Mouse (Mus musculus): ENCODE measurements around the gene Tyw3.
A peak's percentile ranks its signal among the peaks of the same experiment; 100 is the strongest.
"Not testable (repeated sequence)": the region's sequence is repeated elsewhere in the genome, so short reads cannot be mapped to it uniquely, and the experiment has no call there.

Gene Tyw3

DNA sequence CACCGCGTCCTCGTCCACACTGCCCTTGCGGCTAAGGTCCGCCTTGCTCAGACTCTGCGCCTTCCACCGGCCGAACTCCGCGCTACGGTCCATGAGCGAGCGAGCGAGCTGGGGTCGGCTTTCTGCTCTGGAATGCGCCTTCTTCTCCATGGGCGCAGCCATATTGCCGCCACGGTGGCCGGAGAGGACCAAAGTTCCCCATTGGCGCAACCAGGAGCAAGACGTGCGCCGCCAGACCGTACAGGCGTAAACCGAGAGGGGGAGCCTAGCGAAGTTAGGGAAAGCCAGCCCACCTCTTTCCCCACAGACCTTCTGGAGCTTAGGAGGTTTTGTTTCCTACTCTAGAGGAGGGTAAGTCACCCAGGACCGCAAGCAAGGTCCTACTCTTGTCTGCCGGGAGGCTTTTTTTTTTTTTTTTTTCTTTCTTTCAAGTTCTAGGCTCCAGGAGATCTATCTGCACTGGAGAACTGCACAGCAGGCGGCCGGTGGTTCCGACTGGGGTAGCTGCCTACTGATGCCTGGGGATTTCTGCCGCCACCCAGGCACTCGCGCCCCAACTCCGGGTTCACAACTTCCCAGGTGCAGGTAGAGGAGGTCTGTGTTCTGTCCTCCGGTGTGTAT, at the start of gene Tyw3:
TSS of gene Tyw3 (minus strand) at position 171 of the 621 bp plus-strand sequence.
- DNase-seq (ENCODE audit: extremely low read depth, low read depth, low spot score), result peak; percentile 37

DNA sequence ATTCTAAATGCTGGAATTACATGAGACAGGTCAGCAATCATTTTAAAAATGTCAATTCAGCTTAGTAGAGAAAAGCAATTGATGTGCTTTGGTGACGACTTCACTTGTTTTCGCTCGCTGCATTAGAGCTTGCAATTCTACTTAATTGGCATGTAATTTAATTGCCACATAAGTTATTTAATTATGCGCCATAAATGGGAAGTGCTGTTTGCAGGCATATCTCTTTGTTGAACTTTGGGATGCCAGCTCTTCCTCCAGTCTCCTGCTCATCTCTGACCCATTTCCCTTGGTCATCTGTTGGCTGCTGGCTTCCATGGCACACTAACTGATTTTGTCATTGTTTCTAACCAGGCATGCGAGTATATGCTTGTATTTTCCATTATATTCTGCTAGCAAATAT, 36.2 kb upstream of the Tyw3 start:
- DNase-seq (ENCODE audit: extremely low read depth, low read depth, low spot score), result no peak

DNA sequence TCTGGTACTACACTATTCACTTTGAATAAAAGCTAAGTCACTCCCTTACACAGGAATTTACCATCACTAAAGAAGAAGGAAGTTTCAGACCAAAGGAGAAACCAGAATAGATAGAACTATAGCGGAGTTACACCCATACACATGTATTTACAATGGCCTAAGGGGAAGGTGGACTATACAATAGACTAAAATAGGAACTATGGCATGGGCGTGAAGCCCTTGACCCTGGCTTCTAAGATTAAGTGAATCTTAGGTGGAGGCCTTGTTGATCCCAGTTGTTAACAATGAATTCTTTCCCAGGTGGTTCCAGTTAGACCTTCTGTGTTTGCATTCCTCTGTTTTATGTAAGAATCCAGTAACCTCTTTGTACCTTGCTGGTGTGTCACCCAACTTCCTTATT, 34.4 kb upstream of the Tyw3 start:
- not testable (repeated sequence) for DNase-seq (ENCODE audit: extremely low read depth, low read depth, low spot score)

DNA sequence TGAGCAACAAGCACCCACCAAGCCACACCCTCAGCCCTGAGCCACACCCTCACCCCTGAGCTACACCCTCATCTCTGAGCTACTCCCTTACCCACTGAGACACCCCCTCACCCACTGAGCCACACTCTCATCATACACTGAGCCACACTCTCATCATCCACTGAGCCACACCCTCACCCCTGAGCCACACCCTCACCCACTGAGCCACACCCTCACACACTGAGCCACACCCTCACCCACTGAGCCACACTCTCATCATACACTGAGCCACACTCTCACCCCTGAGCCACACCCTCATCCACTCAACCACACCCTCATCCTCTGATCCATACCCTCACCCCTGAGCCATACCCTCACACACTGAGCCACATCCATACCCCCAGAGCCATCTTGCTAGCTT, 31.4 kb upstream of the Tyw3 start:
- no peak for DNase-seq (ENCODE audit: extremely low read depth, low read depth, low spot score)

DNA sequence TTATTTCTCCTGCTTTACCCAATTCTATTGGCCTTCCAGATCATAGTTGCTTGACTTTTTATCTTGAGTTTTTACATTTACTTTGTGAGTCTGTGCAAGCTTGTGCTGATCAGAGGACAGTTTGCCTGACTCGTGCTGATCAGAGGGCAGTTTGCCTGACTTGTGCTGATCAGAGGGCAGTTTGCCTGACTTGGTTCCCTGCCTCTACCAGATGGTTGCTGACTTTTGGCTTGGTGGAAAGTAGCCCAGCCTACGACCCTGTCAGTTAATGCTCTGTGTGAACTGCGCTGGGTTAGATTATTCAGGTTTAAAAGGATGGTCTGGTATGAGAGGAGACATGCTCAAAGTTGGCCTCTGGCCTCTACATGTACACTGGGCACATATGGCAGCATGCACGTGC, 19.2 kb upstream of the Tyw3 start:
- DNase-seq (ENCODE audit: extremely low read depth, low read depth, low spot score), result no peak

DNA sequence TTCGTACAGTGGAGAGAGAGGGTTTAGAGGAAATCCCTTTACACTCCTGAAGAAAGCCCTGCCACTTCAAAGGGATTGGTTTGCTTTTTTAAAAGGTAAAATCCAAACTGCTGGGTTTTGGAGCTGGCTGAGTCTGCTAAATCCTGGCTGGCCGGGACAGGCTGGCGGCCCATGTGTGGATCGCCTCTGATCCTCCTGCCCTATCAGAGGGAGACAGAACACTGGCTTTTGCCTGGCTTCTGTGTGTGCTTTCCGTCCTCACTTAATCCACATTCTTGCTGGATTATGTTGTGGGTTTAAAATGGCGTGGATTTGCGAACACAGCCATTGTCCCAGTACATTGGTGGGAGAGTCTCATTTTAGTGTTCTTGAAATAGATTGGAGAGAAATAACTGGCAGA, 18.4 kb upstream of the Tyw3 start:
- no peak for DNase-seq (ENCODE audit: extremely low read depth, low read depth, low spot score)

DNA sequence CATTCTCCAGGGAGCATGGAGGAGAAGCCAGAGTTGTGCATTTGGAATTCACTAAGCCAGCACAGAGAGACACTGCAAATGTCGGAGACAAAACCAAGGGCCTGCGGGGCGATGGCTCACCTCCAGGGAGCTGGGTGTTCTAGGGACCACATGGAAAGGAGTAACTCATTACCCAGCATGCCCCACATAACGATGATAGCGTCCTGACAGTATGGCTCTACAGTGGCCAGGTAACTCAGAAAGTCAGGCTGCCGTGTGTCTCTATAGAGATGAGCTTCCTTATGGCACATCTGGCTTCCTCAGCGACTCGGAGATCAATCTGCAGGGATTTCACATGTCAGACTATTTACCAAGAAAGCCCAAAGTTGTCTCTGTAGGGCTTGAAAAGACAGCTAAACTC, 17.9 kb upstream of the Tyw3 start:
- no peak for DNase-seq (ENCODE audit: extremely low read depth, low read depth, low spot score)

DNA sequence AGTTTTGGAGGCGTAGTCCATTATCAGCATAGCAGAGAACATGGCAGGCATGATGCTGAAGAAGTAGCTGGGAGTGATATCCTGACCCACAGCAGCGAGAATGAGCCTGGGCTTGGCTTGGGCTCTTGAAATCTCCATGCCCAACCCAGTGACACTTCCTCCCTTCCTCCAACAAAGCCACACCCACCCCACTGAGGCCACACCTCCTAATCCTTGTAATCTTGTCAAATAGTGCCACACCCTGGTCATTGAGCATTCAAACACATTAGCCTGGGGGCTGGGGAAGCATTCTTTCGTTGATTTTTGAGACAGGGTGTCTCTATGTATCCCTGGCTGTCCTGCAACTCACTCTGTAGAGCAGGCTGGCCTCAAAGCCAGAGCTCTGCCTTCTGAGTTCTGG, 15.0 kb upstream of the Tyw3 start:
- no peak for DNase-seq (ENCODE audit: extremely low read depth, low read depth, low spot score)

DNA sequence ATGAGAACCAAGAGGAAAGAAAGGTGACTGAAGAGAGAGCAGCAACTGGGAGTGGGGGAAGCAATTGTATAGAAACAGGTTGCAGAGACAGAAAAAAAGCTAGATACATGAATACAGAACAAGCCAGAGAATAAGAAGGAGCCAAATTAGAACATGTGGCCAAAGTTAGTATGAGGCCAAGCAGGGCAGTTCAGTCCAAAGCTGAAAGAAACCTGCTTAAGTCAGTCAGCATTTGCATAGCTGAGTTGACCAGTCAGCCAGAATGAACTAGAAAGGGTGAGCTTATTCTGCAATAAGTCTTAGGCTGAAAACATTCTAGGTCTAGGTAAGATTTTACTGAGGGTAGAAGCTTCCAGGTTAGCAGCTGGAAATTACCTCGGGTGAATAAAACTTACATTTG, 11.0 kb upstream of the Tyw3 start:
- no peak for DNase-seq (ENCODE audit: extremely low read depth, low read depth, low spot score)

DNA sequence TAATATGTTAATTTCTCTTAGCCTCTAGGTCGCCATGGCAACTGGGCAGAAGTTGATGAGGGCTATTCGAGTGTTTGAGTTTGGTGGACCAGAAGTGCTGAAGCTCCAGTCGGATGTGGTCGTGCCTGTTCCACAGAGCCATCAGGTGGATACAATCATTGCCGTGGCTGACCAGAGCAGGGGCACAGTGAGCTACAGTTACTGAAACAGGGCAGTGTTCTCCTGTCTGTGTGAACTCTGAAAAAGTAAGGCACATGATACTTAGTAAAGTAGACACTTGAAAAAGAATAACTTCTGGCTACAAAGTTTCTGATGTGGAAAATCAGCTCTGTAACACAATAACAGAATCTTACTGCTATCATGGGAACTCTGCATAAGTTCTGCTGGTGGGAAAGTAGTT, 8.0 kb upstream of the Tyw3 start:
- DNase-seq (ENCODE audit: extremely low read depth, low read depth, low spot score), result no peak

DNA sequence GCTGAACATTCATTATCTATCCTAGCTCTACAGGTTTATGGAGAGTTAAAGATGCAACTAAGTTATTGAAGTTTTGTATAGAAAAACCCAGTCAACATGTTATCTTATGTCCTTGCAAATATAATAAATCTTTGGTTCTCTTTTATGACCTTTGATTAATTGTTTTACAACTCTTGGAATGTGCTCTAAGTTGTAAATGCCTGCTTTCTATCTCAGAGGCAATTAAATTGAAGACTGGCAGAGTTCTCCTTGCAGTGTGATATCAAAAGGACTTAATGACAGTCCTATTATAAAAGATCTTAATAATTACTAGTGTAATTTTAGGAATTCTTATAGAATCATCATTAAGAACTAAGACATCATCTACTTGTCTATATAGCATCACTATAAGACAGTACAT, 5.2 kb upstream of the Tyw3 start:
- DNase-seq (ENCODE audit: extremely low read depth, low read depth, low spot score), result no peak

DNA sequence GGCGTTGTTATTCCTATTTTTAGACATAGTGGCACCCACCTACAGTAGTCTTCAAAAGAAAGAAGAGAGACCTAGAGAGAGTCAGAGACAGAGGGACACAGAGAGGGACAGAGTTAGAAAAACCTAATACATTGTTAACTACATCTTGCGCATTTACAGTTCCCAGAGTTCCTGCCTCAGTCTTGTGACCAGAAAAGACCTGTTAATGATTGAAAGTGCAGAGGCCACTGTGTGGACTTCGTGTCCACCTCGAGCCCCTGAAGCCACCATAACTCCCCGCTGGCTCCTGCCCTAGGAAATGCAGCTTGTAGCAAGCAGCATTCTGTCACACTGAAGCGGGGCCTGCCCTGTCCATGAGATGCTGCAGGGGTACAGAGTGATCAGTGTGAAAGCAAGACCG, 657 bp upstream of the Tyw3 start:
- no peak for DNase-seq (ENCODE audit: extremely low read depth, low read depth, low spot score)

DNA sequence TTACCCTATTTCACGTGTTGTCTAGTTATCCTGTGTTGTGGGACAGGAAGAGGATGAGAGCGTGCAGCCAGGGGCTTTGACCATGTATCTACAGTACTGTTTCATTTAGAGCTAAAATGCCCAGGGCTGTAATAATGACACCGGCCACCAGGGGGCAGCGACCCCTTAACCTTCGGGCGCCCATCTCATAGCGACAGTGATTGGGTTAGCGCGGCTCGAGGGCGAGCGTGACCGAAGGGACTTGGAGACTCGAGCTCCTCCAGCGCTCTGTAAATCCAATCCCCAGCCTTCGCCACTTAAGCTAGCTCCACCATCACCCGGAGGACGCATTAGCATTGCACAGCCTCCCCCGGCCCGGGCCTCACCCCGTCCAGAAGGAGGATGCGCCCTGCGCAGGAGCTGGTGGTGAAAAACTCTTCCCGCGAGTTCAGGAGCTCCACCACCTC, 393 bp downstream of the Tyw3 start, which contains the start of gene Cryz:
TSS of gene Cryz (plus strand) at position 224 of the 446 bp plus-strand sequence.
- DNase-seq (ENCODE audit: extremely low read depth, low read depth, low spot score), result no peak

DNA sequence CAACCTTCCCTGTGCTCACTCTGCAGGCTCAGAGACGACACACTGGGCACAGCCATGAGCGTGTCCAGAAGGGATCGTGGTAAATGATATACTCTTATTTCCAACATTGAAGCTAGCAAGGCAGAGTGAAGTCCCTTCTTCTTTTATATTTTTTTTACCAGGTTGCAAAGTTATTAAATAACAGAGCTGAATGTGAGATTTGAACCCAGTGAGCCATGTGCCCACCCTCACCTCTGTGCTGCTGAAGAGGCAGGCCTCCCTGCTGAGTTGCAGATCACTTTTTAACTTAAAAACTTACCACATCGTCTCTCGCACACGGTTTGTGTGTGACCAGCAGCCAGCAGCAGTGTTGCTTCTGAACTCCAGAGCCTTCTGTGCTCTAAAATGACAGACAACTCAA, 2.7 kb downstream of the Tyw3 start:
- no peak for DNase-seq (ENCODE audit: extremely low read depth, low read depth, low spot score)

DNA sequence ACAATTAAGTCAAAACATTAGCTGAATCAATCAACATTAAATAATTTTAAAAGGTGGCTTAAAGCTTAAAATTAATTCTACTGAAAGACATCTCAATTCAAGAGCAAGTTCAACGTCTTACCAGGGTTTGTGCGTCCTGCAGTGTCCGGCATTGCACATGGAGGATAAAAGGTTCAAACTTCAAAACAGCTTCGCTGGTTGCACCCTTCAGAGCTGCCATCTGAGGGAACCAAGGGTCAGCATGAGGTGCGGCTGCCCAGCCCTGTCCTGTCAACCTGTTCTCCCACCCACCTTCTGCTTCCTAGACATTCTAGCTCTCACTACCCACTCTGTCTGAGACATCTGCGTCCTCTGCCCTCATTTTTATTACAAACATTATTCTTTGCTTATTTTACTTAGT, 3.3 kb downstream of the Tyw3 start:
- no peak for DNase-seq (ENCODE audit: extremely low read depth, low read depth, low spot score)

DNA sequence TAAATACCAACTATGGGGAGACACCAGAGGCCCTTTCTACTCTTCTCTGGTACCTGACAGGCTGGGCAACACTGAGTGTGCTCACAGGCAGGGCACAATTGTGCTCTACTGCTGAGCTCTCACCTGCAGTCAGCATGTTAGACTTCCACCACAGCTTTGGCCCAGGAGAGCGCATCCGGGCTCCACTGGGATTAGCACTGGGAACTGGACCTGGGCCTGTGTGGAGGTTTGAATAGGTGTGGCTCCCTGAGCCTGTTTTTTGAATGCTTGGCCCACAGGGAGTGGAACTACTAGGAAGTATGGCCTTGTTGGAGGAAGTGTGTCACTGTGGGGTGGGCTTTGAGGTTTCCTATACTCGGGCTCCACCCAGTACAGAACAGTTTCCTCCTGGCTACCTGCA, 5.3 kb downstream of the Tyw3 start:
- no peak for DNase-seq (ENCODE audit: extremely low read depth, low read depth, low spot score)

DNA sequence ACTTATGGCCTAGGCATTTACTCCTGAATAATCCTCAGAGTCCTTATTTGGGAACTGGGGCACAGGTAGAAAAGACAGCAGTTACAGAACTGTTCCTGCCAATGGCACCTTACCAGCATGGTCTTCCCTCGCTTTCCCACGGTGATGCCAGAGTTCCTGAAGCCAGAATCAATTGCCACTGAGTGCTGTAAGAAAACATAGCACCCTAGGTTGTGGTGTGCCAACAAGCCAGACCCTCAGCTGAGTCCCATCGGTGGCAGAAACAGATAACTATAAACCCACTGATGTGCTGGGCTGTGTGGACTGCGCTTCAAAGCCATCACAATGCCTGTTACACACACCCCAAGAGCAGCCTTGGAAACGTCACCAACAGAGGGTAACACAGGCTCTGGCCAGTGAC, 5.9 kb downstream of the Tyw3 start:
- DNase-seq (ENCODE audit: extremely low read depth, low read depth, low spot score), result no peak

DNA sequence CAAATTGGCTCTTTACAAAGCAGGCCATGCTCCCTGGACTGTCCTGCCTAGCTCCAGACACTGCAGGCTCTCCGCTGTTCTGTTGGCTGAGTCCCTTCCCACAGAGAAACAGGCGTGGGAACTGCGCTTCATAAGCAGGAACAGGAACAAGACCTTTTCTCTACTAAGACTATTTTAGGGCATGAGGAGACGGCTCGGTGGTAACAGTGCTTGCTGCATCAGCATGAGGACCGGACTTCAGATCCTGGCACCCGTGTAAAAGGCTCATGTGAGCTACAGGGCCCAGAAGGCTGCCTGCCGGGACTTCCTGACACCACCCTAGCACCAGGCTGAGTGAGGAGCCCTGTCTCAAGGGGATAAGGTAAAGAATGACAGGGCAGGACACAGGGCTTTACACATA, 12.6 kb downstream of the Tyw3 start:
- no peak for DNase-seq (ENCODE audit: extremely low read depth, low read depth, low spot score)

DNA sequence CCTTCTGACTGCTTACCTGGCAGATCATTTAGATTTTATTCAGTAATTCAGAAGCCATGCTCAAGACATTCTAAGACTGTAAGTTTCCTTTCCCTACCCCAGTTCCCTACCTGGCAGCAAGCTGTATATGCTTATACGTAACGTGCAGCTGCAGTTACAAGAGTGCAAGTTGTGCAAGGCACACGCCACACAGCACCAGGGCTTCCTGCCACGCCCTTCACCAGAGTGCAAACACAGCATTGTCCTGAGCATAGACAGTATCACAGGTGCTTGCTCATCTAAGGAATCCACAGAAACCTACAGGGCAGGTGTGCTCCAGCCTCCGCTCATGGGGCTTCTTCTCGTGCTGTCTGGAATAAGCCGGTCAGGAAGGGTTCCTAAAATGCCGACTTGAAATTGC, 19.0 kb downstream of the Tyw3 start:
- no peak for DNase-seq (ENCODE audit: extremely low read depth, low read depth, low spot score)

DNA sequence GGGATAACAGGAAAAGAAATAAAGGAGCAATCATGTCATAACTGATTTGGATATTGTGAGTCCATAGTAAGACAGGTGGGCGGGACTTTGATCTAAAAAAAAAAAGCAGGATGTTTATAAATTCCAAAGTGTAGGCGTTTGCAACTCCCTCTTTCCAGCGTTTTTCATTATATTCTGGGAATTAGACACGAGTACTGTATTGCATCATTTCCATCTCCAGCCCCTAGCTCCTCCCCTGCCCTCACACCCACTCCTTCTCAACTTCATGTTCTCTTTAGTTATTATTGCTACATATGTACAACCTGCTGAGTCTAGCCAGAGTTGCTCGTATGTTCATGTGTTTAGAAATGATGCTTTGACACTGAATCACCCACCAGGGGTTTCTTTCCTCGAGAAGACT, 23.2 kb downstream of the Tyw3 start:
- DNase-seq (ENCODE audit: extremely low read depth, low read depth, low spot score), result no peak

DNA sequence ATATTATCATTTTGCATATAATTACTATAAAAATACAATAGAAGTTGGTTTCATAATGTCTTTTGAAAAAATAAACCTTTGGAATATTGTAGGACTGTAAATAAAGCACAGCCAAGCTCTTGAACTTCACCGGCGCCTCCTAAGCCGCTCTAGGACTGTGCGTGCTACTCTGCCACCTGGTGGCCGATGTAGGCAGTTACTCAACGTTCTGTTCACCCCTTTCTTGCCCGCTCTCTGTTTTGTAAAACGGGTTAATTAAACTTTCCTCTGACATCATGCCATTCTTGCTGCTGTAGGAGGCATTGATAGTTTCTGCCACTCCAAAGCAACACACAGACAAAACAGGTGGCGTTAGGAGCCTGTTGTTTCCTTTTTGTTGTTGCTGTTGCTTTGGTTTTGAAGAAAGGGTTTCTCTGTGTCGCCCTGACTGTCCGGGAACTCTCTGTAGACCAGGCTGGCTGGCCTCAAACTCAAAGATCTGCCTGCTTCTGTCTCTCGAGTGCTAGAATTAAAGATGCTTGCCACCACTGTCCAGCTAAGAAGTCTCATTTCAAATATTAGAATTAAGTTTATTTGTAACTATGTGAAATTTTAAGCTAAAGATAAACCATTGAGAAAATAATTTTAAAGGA, 24.4 kb downstream of the Tyw3 start:
- no peak for DNase-seq (ENCODE audit: extremely low read depth, low read depth, low spot score)

DNA sequence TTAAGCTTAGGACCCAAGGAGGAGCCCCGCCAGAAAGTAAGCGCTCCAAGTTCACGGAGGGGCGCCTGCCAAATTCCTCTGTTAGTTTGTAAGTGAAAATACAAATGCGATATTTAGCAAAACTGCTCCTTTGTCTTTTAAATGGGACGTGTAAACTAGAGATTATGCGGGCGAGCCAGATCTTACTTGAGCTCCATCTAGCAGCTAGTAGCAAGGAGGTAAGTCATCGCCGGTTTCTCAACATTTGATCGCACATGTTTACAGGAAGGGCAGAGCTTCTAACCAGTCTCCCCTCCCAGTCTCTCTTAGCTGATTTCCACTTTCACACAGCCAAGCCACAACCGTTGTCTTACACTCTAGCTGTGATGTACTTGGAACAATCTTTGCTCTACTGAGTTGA, 26.1 kb downstream of the Tyw3 start:
- no peak for DNase-seq (ENCODE audit: extremely low read depth, low read depth, low spot score)

DNA sequence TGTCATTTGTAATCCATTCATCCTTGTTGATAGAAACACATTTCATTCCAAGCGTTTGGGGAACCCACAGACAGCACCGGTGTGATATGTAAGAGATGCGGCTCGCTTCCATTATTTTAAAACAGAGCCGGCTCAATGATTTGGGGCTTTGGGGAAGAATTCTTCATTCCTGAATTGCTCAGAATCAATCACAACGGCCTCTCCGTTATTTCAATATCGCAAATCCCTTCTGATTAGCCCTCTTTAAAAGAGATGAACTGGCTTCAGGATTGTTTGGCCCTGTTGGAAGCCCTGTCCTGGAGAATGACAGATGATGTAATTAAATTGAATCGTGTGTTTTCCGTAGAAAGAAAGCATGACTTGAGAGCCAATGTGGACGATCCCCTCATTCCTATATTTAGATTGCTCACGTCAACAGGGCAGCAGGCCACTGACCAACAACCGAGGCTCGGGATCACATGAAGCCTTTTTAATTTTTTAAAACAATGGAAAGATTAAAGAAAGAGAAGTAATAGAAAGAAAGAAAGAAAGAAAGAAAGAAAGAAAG, 26.8 kb downstream of the Tyw3 start:
- DNase-seq (ENCODE audit: extremely low read depth, low read depth, low spot score), result no peak

All from fat pad, adult 2 months (tissue).